Mouse (Mus musculus) lung, embryonic 15.5 days (tissue): ENCODE measurements around the gene Vmn2r89. TPM values are rescaled to one million over a fixed set of nuclear protein-coding genes. Genes with fewer than 3 reads are reported as not detected.
"Not testable (repeated sequence)": the region's sequence is repeated elsewhere in the genome, so short reads cannot be mapped to it uniquely, and the experiment has no call there.

ENCODE experiments used
- ATAC-seq: fragments of 200-750 bp; cut with Nextera tagmentation; 2 replicates; pipeline ENCODE4 v1.8.0; 2017; ENCODE audit warnings: moderate number of reproducible peaks, borderline replicate concordance; ENCODE audit not compliant: low FRiP score, low TSS enrichment; ENCODE audit errors: extremely low read depth
- H3K27ac ChIP-seq: fragments of 300-500 bp; sonication (generic); 2 replicates; pipeline ENCODE4 v1.5.1; 2015; ENCODE audit warnings: moderate library complexity, mild to moderate bottlenecking, inconsistent platforms
- H3K27me3 ChIP-seq: fragments of 300-500 bp; sonication (generic); 2 replicates; pipeline ENCODE4 v1.6.1; 2015; ENCODE audit warnings: inconsistent platforms
- H3K36me3 ChIP-seq: fragments of 300-500 bp; sonication (generic); 2 replicates; pipeline ENCODE4 v1.6.1; 2015; ENCODE audit warnings: inconsistent platforms
- H3K4me1 ChIP-seq: fragments of 300-500 bp; sonication (generic); 2 replicates; pipeline ENCODE4 v1.6.1; 2015; ENCODE audit warnings: inconsistent platforms
- H3K4me2 ChIP-seq: fragments of 300-500 bp; sonication (generic); 2 replicates; pipeline ENCODE4 v1.6.1; 2015; ENCODE audit warnings: inconsistent platforms, mild to moderate bottlenecking, moderate library complexity
- H3K4me3 ChIP-seq: fragments of 300-500 bp; sonication (generic); 2 replicates; pipeline ENCODE4 v1.5.1; 2015; ENCODE audit warnings: mild to moderate bottlenecking, inconsistent platforms
- H3K9ac ChIP-seq: fragments of 300-500 bp; sonication (generic); 2 replicates; pipeline ENCODE4 v1.6.1; 2015; ENCODE audit warnings: inconsistent platforms
- H3K9me3 ChIP-seq: fragments of 300-500 bp; sonication (generic); 2 replicates; pipeline ENCODE4 v1.6.1; 2016; ENCODE audit warnings: inconsistent platforms
- WGBS: fragments of 180-500 bp; shearing (Covaris S2); methylation state at CpG from one replicate; pipeline ENCODE4 v1.1.7; 2015; 5-methylcytosine and 5-hydroxymethylcytosine counted together
- polyA plus RNA-seq: library from polyadenylated mRNA; unstranded; fragments of >200 nt; fragmentation: Nextera tagmentation; extraction: Ambion mirVana; gene quantifications from 2 replicates; pipeline ENCODE4 v1.2.1, GENCODE M21; 2015

Gene Vmn2r89
- not detected in 2 replicates for polyA plus RNA-seq

- ATAC-seq, H3K4me1 ChIP-seq, H3K9me3 ChIP-seq, H3K36me3 ChIP-seq, H3K4me2 ChIP-seq, H3K4me3 ChIP-seq, H3K27ac ChIP-seq, H3K27me3 ChIP-seq, H3K9ac ChIP-seq: not testable (repeated sequence)
- 78% methylated on average over 2 of the region's 2 CpGs for WGBS
These were observed at the start of gene Vmn2r89 for GRCm38 (mm10) chr14:51451557-51451956. Gene Vmn2r89, plus strand, starts transcription at chr14:51451857.

- Histone ChIP-seq H3K27me3 (no peaks in the 10 kb centered on the region), H3K9me3 (no peaks in the 10 kb centered on the region), H3K4me2 (no peak within 1 kb of the TSS), H3K9ac (no peak within 1 kb of the TSS), H3K36me3 (no peaks in the 10 kb centered on the region), H3K4me1 (no peaks in the 10 kb centered on the region), H3K4me3 (no peak within 1 kb of the TSS), H3K27ac (no peak within 1 kb of the TSS)
- 71% methylated on average over 1 of the region's 1 CpGs for WGBS
- no peak for ATAC-seq
These were observed 41.1 kb upstream of the Vmn2r89 start, which contains the start of gene Vmn2r88 for GRCm38 (mm10) chr14:51410520-51410919. Gene Vmn2r88, plus strand, starts transcription at chr14:51410820.

- no peak for ATAC-seq
These were observed 27.8 kb upstream of the Vmn2r89 start for GRCm38 (mm10) chr14:51423885-51424284.

GRCm38 (mm10) chr14:51430138-51430537 is 21.5 kb upstream of the Vmn2r89 start:
- H3K4me1 ChIP-seq, H3K4me2 ChIP-seq, H3K4me3 ChIP-seq, H3K9me3 ChIP-seq, H3K36me3 ChIP-seq, H3K27me3 ChIP-seq, H3K9ac ChIP-seq, ATAC-seq, H3K27ac ChIP-seq: not testable (repeated sequence)

More at GRCm38 (mm10) chr14:51423885-51424284, 27.8 kb upstream of the Vmn2r89 start:
- no peak overlapping the region for H3K4me2 ChIP-seq
- H3K36me3 ChIP-seq: no peaks in the 10 kb centered on the region
- H3K9ac ChIP-seq: no peak overlapping the region
- H3K4me3 ChIP-seq: no peak overlapping the region
- H3K9me3 ChIP-seq: no peaks in the 10 kb centered on the region
- no peaks in the 10 kb centered on the region for H3K27me3 ChIP-seq
- no peak overlapping the region for H3K27ac ChIP-seq
- WGBS: 57% methylated on average over 2 of the region's 2 CpGs
- H3K4me1 ChIP-seq: no peaks in the 10 kb centered on the region

- H3K4me1 ChIP-seq: no peaks in the 10 kb centered on the region
- H3K27ac ChIP-seq: no peak overlapping the region
- no peak overlapping the region for H3K4me2 ChIP-seq
- ATAC-seq: peak; percentile 55; the same call in 1 of the 2 replicates
- H3K9ac ChIP-seq: no peak overlapping the region
- H3K9me3 ChIP-seq: no peaks in the 10 kb centered on the region
- no peaks in the 10 kb centered on the region for H3K36me3 ChIP-seq
- no peaks in the 10 kb centered on the region for H3K27me3 ChIP-seq
- no peak overlapping the region for H3K4me3 ChIP-seq
- 87% methylated on average over 16 of the region's 16 CpGs for WGBS
These were observed 17.1 kb upstream of the Vmn2r89 start for GRCm38 (mm10) chr14:51434546-51434945.

GRCm38 (mm10) chr14:51435020-51435419 is 16.6 kb upstream of the Vmn2r89 start:
- Histone ChIP-seq H3K9me3 (no peaks in the 10 kb centered on the region), H3K27ac (no peak overlapping the region), H3K4me3 (no peak overlapping the region), H3K27me3 (no peaks in the 10 kb centered on the region), H3K4me2 (no peak overlapping the region), H3K36me3 (no peaks in the 10 kb centered on the region), H3K4me1 (no peaks in the 10 kb centered on the region), H3K9ac (no peak overlapping the region)
- ATAC-seq: 0 out of 2 replicates have a peak, but pooled peaks have one; percentile 35
- WGBS: 95% methylated on average over 26 of the region's 26 CpGs

GRCm38 (mm10) chr14:51438955-51439354 is 12.7 kb upstream of the Vmn2r89 start:
- Histone ChIP-seq H3K27me3 (no peaks in the 10 kb centered on the region), H3K36me3 (no peaks in the 10 kb centered on the region), H3K9ac (no peak overlapping the region), H3K4me2 (no peak overlapping the region), H3K4me3 (no peak overlapping the region), H3K27ac (no peak overlapping the region), H3K4me1 (no peaks in the 10 kb centered on the region), H3K9me3 (no peaks in the 10 kb centered on the region)
- no peak for ATAC-seq
- WGBS: 83% methylated on average over 4 of the region's 4 CpGs

- ATAC-seq, H3K27me3 ChIP-seq, H3K9me3 ChIP-seq, H3K4me2 ChIP-seq, H3K36me3 ChIP-seq, H3K4me3 ChIP-seq, H3K4me1 ChIP-seq, H3K9ac ChIP-seq, H3K27ac ChIP-seq: not testable (repeated sequence)
- WGBS: 86% methylated on average over 10 of the region's 10 CpGs
These were observed 28.6 kb downstream of the Vmn2r89 start for GRCm38 (mm10) chr14:51480278-51480677.

- Histone ChIP-seq H3K4me3 (peak overlapping the region; percentile 1), H3K4me2 (peak overlapping the region; percentile 37)
- H3K9ac ChIP-seq, ATAC-seq, H3K9me3 ChIP-seq, H3K27me3 ChIP-seq, H3K4me1 ChIP-seq, H3K27ac ChIP-seq, H3K36me3 ChIP-seq: not testable (repeated sequence)
- 67% methylated on average over 12 of the region's 12 CpGs for WGBS
These were observed 29.8 kb downstream of the Vmn2r89 start for GRCm38 (mm10) chr14:51481332-51482015.

GRCm38 (mm10) chr14:51482051-51482715 is 30.5 kb downstream of the Vmn2r89 start:
- H3K27me3 ChIP-seq: no peaks in the 10 kb centered on the region
- H3K9me3 ChIP-seq: no peaks in the 10 kb centered on the region
- H3K27ac ChIP-seq: no peak overlapping the region
- H3K9ac ChIP-seq: no peak overlapping the region
- peak overlapping the region; percentile 1 for H3K4me3 ChIP-seq
- H3K36me3 ChIP-seq: no peaks in the 10 kb centered on the region
- no peaks in the 10 kb centered on the region for H3K4me1 ChIP-seq
- H3K4me2 ChIP-seq: peak overlapping the region; percentile 37
- ATAC-seq: no peak
- WGBS: 66% methylated on average over 5 of the region's 5 CpGs

GRCm38 (mm10) chr14:51482971-51483381 is 31.3 kb downstream of the Vmn2r89 start:
- not testable (repeated sequence) for H3K9ac ChIP-seq, ATAC-seq, H3K4me3 ChIP-seq, H3K4me1 ChIP-seq, H3K27ac ChIP-seq, H3K9me3 ChIP-seq, H3K27me3 ChIP-seq, H3K36me3 ChIP-seq, H3K4me2 ChIP-seq
- WGBS: 78% methylated on average over 10 of the region's 10 CpGs

- no peak for ATAC-seq
- H3K27ac ChIP-seq: no peak overlapping the region
- H3K4me2 ChIP-seq: no peak overlapping the region
- H3K27me3 ChIP-seq: no peaks in the 10 kb centered on the region
- H3K4me3 ChIP-seq: no peak overlapping the region
- H3K36me3 ChIP-seq: no peaks in the 10 kb centered on the region
- H3K9me3 ChIP-seq: no peaks in the 10 kb centered on the region
- 91% methylated on average over 1 of the region's 1 CpGs for WGBS
- no peaks in the 10 kb centered on the region for H3K4me1 ChIP-seq
- no peak overlapping the region for H3K9ac ChIP-seq
These were observed 32.0 kb downstream of the Vmn2r89 start for GRCm38 (mm10) chr14:51483671-51484070.
